Mouse (Mus musculus): ENCODE measurements around the gene Dbnl. TPM values are rescaled to one million over a fixed set of nuclear protein-coding genes. Genes with fewer than 3 reads are reported as not detected.

The Dbnl gene
- polyA plus RNA-seq, 1 experiment from 2014 or later = 71.2 TPM

DNA sequence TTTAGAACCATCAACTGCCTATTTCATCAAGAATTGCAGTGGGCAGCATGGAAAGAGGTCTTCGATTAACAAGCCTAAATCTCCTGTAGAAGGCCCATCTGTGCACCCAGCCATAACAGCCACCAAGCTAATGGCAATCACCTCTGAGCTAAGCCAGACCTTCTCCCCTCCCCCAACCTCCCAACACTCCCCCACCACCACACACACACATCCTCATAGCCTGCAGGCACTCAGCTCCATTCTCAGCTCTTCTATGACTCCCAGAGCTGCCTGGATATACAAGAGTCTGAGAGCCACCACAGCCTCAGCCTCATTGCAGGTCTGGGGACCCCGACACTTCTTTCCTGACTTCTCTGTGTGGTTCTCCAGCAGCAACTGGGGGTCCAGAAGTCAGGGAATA, 34.5 kb upstream of the Dbnl start:
- H3K9ac ChIP-seq (ENCODE audit: low read length) = no peak overlapping the region
- 82% methylated on average over 2 of the region's 2 CpGs for WGBS
- no peak overlapping the region for H3K4me3 ChIP-seq (ENCODE audit: control insufficient read depth in 1 of 2, insufficient read depth in 1 of 2, low read depth in 1 of 2, low read length in 2 of 2)
- H3K4me2 ChIP-seq (ENCODE audit: low read length) = no peak overlapping the region
- no peak for ATAC-seq (ENCODE audit: insufficient number of reproducible peaks, insufficient read depth, low FRiP score, low read depth)
- H3K36me3 ChIP-seq (ENCODE audit: control insufficient read depth, insufficient read depth, low read length) = peaks cover 5% of the 10 kb centered on the region
- H3K4me1 ChIP-seq (ENCODE audit: control insufficient read depth in 2 of 2, insufficient read depth in 2 of 2, low read length in 2 of 2) = no peaks in the 10 kb centered on the region
- no peak overlapping the region for H3K27ac ChIP-seq (replicated peaks in 1 of 2; ENCODE audit: control insufficient read depth in 1 of 2, insufficient read depth in 1 of 2, low read depth in 2 of 2, low read length in 2 of 2)
- peaks cover 10% of the 10 kb centered on the region for H3K9me3 ChIP-seq (ENCODE audit: control insufficient read depth, low read length)
- no peaks in the 10 kb centered on the region for H3K27me3 ChIP-seq (ENCODE audit: control insufficient read depth, insufficient read depth, low read length)

DNA sequence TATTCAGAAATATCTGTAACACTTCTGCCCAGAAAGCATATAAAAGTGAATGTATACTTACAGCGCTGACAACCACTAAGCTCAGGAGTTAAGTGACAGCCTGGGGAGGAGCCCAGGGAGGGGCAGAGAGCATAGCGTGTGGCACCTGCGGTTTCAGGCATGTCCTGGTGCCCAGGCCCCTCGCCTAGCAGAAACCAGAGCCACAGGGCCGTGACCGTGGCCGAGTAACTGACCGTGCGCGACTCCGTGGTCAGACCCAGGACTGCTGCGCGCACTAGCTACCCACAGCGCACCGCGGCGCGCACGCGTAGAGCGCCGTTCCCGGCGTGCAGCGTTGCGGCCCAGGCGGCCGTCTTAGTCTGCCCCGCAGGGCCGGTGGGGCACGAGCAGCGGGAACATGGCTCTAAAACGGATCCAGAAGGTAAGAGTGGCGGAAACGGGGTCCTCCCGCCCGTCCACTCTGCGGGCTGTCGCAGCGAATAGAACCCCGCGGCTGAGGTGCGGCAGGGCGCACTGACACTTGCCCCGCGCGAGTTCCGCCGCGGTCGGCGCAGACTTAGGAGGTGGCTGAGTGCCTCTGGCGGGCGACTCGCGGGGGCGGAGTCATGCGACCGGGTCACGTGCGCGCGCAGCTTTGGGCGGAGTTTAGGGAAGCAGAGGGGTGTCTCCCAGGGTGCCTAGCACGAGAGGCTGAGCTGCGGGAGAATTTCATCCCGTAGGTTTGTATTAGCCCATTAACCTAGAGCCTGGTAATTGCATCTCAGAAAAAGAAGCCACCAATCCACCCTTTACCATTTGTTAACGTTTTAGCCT, 26.3 kb upstream of the Dbnl start, which contains the start of gene Urgcp:
Urgcp (minus strand) TSS at position 557 of the 813 bp plus-strand sequence.
- Histone ChIP-seq H3K27ac (replicated peaks in 1 of 2; ENCODE audit: control insufficient read depth in 1 of 2, insufficient read depth in 1 of 2, low read depth in 2 of 2, low read length in 2 of 2) (peak within 1 kb of the TSS; percentile 96 to 98), H3K4me3 (ENCODE audit: control insufficient read depth in 1 of 2, insufficient read depth in 1 of 2, low read depth in 1 of 2, low read length in 2 of 2) (peak within 1 kb of the TSS; percentile 77 to 79), H3K27me3 (ENCODE audit: control insufficient read depth, insufficient read depth, low read length) (no peaks in the 10 kb centered on the region), H3K9me3 (ENCODE audit: control insufficient read depth, low read length) (no peaks in the 10 kb centered on the region), H3K36me3 (ENCODE audit: control insufficient read depth, insufficient read depth, low read length) (0 out of 2 replicates have a peak, but pooled peaks cover 6% of the 10 kb centered on the region), H3K4me2 (ENCODE audit: low read length) (peak within 1 kb of the TSS; percentile 69), H3K9ac (ENCODE audit: low read length) (peak within 1 kb of the TSS; percentile 95), H3K4me1 (ENCODE audit: control insufficient read depth in 2 of 2, insufficient read depth in 2 of 2, low read length in 2 of 2) (peaks cover 2 to 11% of the 10 kb centered on the region in 2 experiments; a peak in 3 of 4 replicates)
- under 1% methylated on average over 68 of the region's 68 CpGs for WGBS
- ATAC-seq (ENCODE audit: insufficient number of reproducible peaks, insufficient read depth, low FRiP score, low read depth) = peak; percentile 98

DNA sequence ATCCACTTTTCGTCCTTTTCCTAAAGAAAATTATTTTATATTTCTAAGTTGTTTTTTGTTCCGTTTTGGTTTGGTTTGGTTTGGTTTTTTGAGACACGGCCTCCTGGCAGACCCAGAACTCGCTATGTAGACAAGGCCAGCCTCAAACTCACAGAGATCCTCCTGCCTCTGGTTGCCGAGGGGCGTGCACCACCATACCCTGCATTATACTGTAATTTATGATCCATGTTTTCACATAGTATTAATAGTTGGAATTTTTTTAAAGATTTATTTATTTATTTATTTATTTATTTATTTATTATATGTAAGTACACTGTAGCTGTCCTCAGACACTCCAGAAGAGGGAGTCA, 25.7 kb upstream of the Dbnl start:
- peaks cover 2 to 11% of the 10 kb centered on the region in 2 experiments; a peak in 3 of 4 replicates for H3K4me1 ChIP-seq (ENCODE audit: control insufficient read depth in 2 of 2, insufficient read depth in 2 of 2, low read length in 2 of 2)
- ATAC-seq (ENCODE audit: insufficient number of reproducible peaks, insufficient read depth, low FRiP score, low read depth) = no peak
- H3K36me3 ChIP-seq (ENCODE audit: control insufficient read depth, insufficient read depth, low read length) = peaks cover 9% of the 10 kb centered on the region; the same call in 1 of the 2 replicates
- no peaks in the 10 kb centered on the region for H3K9me3 ChIP-seq (ENCODE audit: control insufficient read depth, low read length)
- H3K4me3 ChIP-seq (ENCODE audit: control insufficient read depth in 1 of 2, insufficient read depth in 1 of 2, low read depth in 1 of 2, low read length in 2 of 2) = peak overlapping the region; percentile 77 to 79
- H3K9ac ChIP-seq (ENCODE audit: low read length) = peak overlapping the region; percentile 95
- H3K4me2 ChIP-seq (ENCODE audit: low read length) = peak overlapping the region; percentile 69
- H3K27ac ChIP-seq (replicated peaks in 1 of 2; ENCODE audit: control insufficient read depth in 1 of 2, insufficient read depth in 1 of 2, low read depth in 2 of 2, low read length in 2 of 2) = peak overlapping the region in 1 of 2 experiments; percentile 98; a peak in 1 of 4 replicates
- H3K27me3 ChIP-seq (ENCODE audit: control insufficient read depth, insufficient read depth, low read length) = no peaks in the 10 kb centered on the region
- 16% methylated on average over 6 of the region's 6 CpGs for WGBS

DNA sequence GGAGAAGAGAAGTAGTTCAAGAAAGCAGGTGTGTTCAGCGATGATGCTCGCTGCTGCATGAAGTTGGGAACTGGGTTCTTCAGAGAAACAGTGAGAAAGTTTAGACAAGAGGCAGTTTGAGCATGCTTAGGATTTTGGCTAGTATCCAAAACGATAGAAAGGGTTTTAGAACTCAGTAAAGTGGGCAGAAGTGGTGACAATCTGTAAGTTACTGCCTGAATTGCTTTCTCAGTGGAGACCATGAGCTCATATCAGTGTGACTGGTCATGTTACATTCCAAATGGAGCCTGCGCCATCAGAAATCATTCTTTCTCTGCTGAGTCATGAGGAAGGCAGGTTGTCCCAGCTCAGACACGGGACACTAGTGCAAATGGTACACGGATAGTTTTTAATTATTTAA, 22.3 kb upstream of the Dbnl start:
- Histone ChIP-seq H3K4me1 (ENCODE audit: control insufficient read depth in 2 of 2, insufficient read depth in 2 of 2, low read length in 2 of 2) (peaks cover 2 to 3% of the 10 kb centered on the region in 2 experiments; a peak in 2 of 4 replicates), H3K9me3 (ENCODE audit: control insufficient read depth, low read length) (no peaks in the 10 kb centered on the region), H3K4me2 (ENCODE audit: low read length) (no peak overlapping the region), H3K4me3 (ENCODE audit: control insufficient read depth in 1 of 2, insufficient read depth in 1 of 2, low read depth in 1 of 2, low read length in 2 of 2) (no peak overlapping the region), H3K9ac (ENCODE audit: low read length) (no peak overlapping the region), H3K36me3 (ENCODE audit: control insufficient read depth, insufficient read depth, low read length) (peaks cover 26% of the 10 kb centered on the region), H3K27ac (replicated peaks in 1 of 2; ENCODE audit: control insufficient read depth in 1 of 2, insufficient read depth in 1 of 2, low read depth in 2 of 2, low read length in 2 of 2) (no peak overlapping the region), H3K27me3 (ENCODE audit: control insufficient read depth, insufficient read depth, low read length) (no peaks in the 10 kb centered on the region)
- no peak for ATAC-seq (ENCODE audit: insufficient number of reproducible peaks, insufficient read depth, low FRiP score, low read depth)
- 57% methylated on average over 6 of the region's 6 CpGs for WGBS

DNA sequence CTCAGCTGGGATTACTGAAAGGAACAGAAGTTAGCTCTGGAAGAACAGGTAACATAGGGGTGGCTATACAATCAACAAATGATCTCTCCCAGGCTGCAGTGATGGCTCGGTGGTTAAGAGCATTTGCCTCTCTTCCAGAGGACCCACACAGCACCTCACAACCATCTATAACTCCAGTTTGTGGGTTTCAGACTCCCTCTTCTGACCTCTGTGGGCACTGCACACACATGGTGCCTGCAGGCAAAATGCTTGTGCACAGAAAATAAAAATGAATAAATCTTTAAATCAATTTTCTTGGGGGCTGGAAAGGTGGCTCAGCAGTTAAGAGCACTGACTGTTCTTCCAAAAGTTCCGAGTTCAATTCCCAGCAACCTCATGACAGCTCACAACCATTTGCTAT, 9.8 kb upstream of the Dbnl start:
- ATAC-seq (ENCODE audit: insufficient number of reproducible peaks, insufficient read depth, low FRiP score, low read depth) = no peak
- Histone ChIP-seq H3K4me3 (ENCODE audit: control insufficient read depth in 1 of 2, insufficient read depth in 1 of 2, low read depth in 1 of 2, low read length in 2 of 2) (no peak overlapping the region), H3K9me3 (ENCODE audit: control insufficient read depth, low read length) (no peaks in the 10 kb centered on the region), H3K27ac (replicated peaks in 1 of 2; ENCODE audit: control insufficient read depth in 1 of 2, insufficient read depth in 1 of 2, low read depth in 2 of 2, low read length in 2 of 2) (no peak overlapping the region), H3K4me1 (ENCODE audit: control insufficient read depth in 2 of 2, insufficient read depth in 2 of 2, low read length in 2 of 2) (no peaks in the 10 kb centered on the region), H3K9ac (ENCODE audit: low read length) (no peak overlapping the region), H3K4me2 (ENCODE audit: low read length) (no peak overlapping the region), H3K36me3 (ENCODE audit: control insufficient read depth, insufficient read depth, low read length) (peaks cover 11% of the 10 kb centered on the region; the same call in 1 of the 2 replicates), H3K27me3 (ENCODE audit: control insufficient read depth, insufficient read depth, low read length) (no peaks in the 10 kb centered on the region)
- 62% methylated on average over 2 of the region's 2 CpGs for WGBS

DNA sequence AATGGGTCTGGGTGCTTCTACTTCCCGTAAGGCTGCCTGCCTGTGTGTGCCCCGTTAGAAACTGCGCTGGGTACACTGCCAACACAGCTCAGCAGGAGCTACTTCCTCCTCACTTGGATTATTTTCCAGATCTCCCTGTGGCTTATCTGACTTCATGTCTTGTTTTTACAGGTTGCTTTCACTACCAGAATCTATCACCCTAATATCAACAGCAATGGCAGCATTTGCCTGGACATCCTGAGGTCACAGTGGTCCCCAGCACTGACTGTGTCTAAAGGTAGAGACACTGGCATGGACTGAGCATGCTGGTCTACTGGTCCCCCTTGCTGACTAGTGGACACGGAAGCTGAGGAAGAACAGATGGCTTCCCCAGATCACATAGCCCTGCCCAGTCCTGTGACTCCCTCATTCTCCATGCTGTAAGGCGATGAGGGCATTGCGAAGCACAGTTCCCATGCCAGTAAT, 8.2 kb upstream of the Dbnl start:
- ATAC-seq (ENCODE audit: insufficient number of reproducible peaks, insufficient read depth, low FRiP score, low read depth) = no peak

DNA sequence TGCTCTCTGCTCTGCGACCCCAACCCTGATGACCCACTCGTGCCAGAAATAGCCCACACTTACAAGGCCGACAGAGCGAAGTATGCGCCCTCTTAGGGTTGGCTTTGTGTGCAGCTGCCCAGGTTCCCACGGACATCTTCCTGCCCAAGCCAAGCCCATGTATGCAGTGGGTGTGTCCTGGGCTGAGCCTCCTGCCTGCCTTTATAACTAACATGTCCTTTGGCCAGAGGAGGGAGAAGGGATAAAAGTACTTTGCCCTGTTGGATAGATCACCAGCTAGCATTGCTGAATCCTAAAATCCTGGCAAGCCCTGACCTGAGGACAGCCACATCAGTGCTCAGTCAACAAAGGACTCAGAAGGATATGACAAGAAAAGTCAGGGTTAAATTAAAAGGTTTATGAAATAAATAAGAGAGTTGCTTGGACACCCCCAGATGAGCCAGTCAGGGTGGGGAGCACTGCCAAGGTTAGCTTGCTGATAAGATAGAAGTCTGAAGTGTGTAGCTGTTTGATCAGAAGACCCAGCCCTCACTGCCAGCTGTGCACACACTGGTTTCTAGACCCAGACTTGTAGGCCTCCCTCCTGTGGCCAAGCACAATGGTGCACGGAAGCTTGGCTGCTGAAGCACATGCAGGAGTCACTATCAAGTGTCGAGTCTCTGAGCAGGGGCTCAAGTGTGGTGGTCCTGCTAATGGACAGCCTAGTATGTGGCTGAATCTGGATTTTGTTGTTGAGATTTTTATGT, 5.9 kb upstream of the Dbnl start:
- no peak overlapping the region for H3K4me3 ChIP-seq (ENCODE audit: control insufficient read depth in 1 of 2, insufficient read depth in 1 of 2, low read depth in 1 of 2, low read length in 2 of 2)
- H3K4me1 ChIP-seq (ENCODE audit: control insufficient read depth in 2 of 2, insufficient read depth in 2 of 2, low read length in 2 of 2) = peaks cover under 1% of the 10 kb centered on the region in 2 experiments; a peak in 2 of 4 replicates
- H3K4me2 ChIP-seq (ENCODE audit: low read length) = no peak overlapping the region
- peaks cover 11% of the 10 kb centered on the region; the same call in 1 of the 2 replicates for H3K36me3 ChIP-seq (ENCODE audit: control insufficient read depth, insufficient read depth, low read length)
- H3K27me3 ChIP-seq (ENCODE audit: control insufficient read depth, insufficient read depth, low read length) = no peaks in the 10 kb centered on the region
- ATAC-seq (ENCODE audit: insufficient number of reproducible peaks, insufficient read depth, low FRiP score, low read depth) = peak; percentile 17; the same call in 1 of the 2 replicates
- no peak overlapping the region for H3K9ac ChIP-seq (ENCODE audit: low read length)
- H3K27ac ChIP-seq (replicated peaks in 1 of 2; ENCODE audit: control insufficient read depth in 1 of 2, insufficient read depth in 1 of 2, low read depth in 2 of 2, low read length in 2 of 2) = no peak overlapping the region
- WGBS = 29% methylated on average over 8 of the region's 8 CpGs
- H3K9me3 ChIP-seq (ENCODE audit: control insufficient read depth, low read length) = no peaks in the 10 kb centered on the region

More for the DNA sequence above, 8.2 kb upstream of the Dbnl start:
- H3K4me1 ChIP-seq (ENCODE audit: control insufficient read depth in 2 of 2, insufficient read depth in 2 of 2, low read length in 2 of 2) = no peaks in the 10 kb centered on the region
- H3K4me3 ChIP-seq (ENCODE audit: control insufficient read depth in 1 of 2, insufficient read depth in 1 of 2, low read depth in 1 of 2, low read length in 2 of 2) = no peak overlapping the region
- H3K4me2 ChIP-seq (ENCODE audit: low read length) = no peak overlapping the region
- H3K9ac ChIP-seq (ENCODE audit: low read length) = no peak overlapping the region
- H3K27ac ChIP-seq (replicated peaks in 1 of 2; ENCODE audit: control insufficient read depth in 1 of 2, insufficient read depth in 1 of 2, low read depth in 2 of 2, low read length in 2 of 2) = no peak overlapping the region
- H3K9me3 ChIP-seq (ENCODE audit: control insufficient read depth, low read length) = no peaks in the 10 kb centered on the region
- 86% methylated on average over 6 of the region's 6 CpGs for WGBS
- H3K36me3 ChIP-seq (ENCODE audit: control insufficient read depth, insufficient read depth, low read length) = peaks cover 11% of the 10 kb centered on the region; the same call in 1 of the 2 replicates
- no peaks in the 10 kb centered on the region for H3K27me3 ChIP-seq (ENCODE audit: control insufficient read depth, insufficient read depth, low read length)
